Mouse (Mus musculus) forebrain, embryonic 16.5 days (tissue): ENCODE data around the gene Lcn12. TPM values are rescaled to one million over a fixed set of nuclear protein-coding genes. Genes with fewer than 3 reads are reported as not detected.

Source experiments
- ATAC-seq: fragments of 200-750 bp; cut with Nextera tagmentation; 2 replicates; pipeline ENCODE4 v1.8.0; 2017; ENCODE audit warnings: mild to moderate bottlenecking, moderate library complexity
- H3K27ac ChIP-seq: fragments of 300-500 bp; sonication (generic); 2 replicates; pipeline ENCODE4 v1.5.1; 2014; ENCODE audit warnings: low read length, control low read depth
- H3K27me3 ChIP-seq: fragments of 300-500 bp; sonication (generic); replicated peaks from 2 replicates; pipeline ENCODE4 v1.6.1; 2014; ENCODE audit warnings: low read length; ENCODE audit not compliant: control insufficient read depth, insufficient read depth
- H3K36me3 ChIP-seq: fragments of 300-500 bp; sonication (generic); 2 replicates; pipeline ENCODE4 v1.6.1; 2014; ENCODE audit not compliant: control insufficient read depth, insufficient read depth
- H3K4me1 ChIP-seq: fragments of 300-500 bp; sonication (generic); replicated peaks from 2 replicates; pipeline ENCODE4 v1.6.1; 2014; ENCODE audit warnings: low read length; ENCODE audit not compliant: control insufficient read depth, insufficient read depth
- H3K4me2 ChIP-seq: fragments of 300-500 bp; sonication (generic); 2 replicates; pipeline ENCODE4 v1.6.1; 2014; ENCODE audit warnings: mild to moderate bottlenecking, low read length, control low read depth
- H3K4me3 ChIP-seq: fragments of 300-500 bp; sonication (generic); replicated peaks from 2 replicates; pipeline ENCODE4 v1.5.1; 2014; ENCODE audit warnings: mild to moderate bottlenecking, low read length, control low read depth
- H3K9ac ChIP-seq: fragments of 300-500 bp; sonication (generic); replicated peaks from 2 replicates; pipeline ENCODE4 v1.6.1; 2014; ENCODE audit warnings: low read depth, low read length, control low read depth
- H3K9me3 ChIP-seq: fragments of 300-500 bp; sonication (generic); 2 replicates; pipeline ENCODE4 v1.6.1; 2016; ENCODE audit warnings: low read length; ENCODE audit not compliant: control insufficient read depth
- WGBS: fragments of 180-500 bp; shearing (Covaris S2); extraction: QIAGEN DNeasy Blood & Tissue Kit; methylation state at CpG from one replicate; pipeline ENCODE4 v1.1.7; 2014; 5-methylcytosine and 5-hydroxymethylcytosine counted together
- polyA plus RNA-seq: library from polyadenylated mRNA; unstranded; fragments of >200 nt; fragmentation: Nextera tagmentation; extraction: Ambion mirVana; gene quantifications from 2 replicates; pipeline ENCODE4 v1.2.1, GENCODE M21; 2015

Lcn12 gene
- polyA plus RNA-seq, 1 experiment from 2014 or later, result not detected

GRCm38 (mm10) chr2:25498622-25499478 is 5.1 kb upstream of the Lcn12 start:
- no peak for ATAC-seq
- H3K9ac ChIP-seq, result no peak overlapping the region
- H3K4me1 ChIP-seq, result peaks cover 13% of the 10 kb centered on the region
- H3K27me3 ChIP-seq, result no peaks in the 10 kb centered on the region
- no peak overlapping the region for H3K4me2 ChIP-seq
- no peak overlapping the region for H3K4me3 ChIP-seq
- H3K36me3 ChIP-seq, result peaks cover 2% of the 10 kb centered on the region; the same call in 1 of the 2 replicates
- no peak overlapping the region for H3K27ac ChIP-seq
- 71% methylated on average over 15 of the region's 15 CpGs for WGBS
- no peaks in the 10 kb centered on the region for H3K9me3 ChIP-seq

GRCm38 (mm10) chr2:25497846-25498575 is 4.3 kb upstream of the Lcn12 start:
- no peak for ATAC-seq
- no peak overlapping the region for H3K27ac ChIP-seq
- no peaks in the 10 kb centered on the region for H3K9me3 ChIP-seq
- H3K4me2 ChIP-seq, result no peak overlapping the region
- WGBS, result 65% methylated on average over 6 of the region's 6 CpGs
- no peak overlapping the region for H3K4me3 ChIP-seq
- peaks cover 13% of the 10 kb centered on the region for H3K4me1 ChIP-seq
- no peaks in the 10 kb centered on the region for H3K27me3 ChIP-seq
- H3K36me3 ChIP-seq, result no peaks in the 10 kb centered on the region
- no peak overlapping the region for H3K9ac ChIP-seq

- ATAC-seq, result no peak
- H3K4me3 ChIP-seq, result no peak overlapping the region
- no peaks in the 10 kb centered on the region for H3K9me3 ChIP-seq
- H3K4me2 ChIP-seq, result no peak overlapping the region
- H3K27ac ChIP-seq, result no peak overlapping the region
- no peak overlapping the region for H3K9ac ChIP-seq
- H3K36me3 ChIP-seq, result no peaks in the 10 kb centered on the region
- no peaks in the 10 kb centered on the region for H3K27me3 ChIP-seq
- 45% methylated on average over 4 of the region's 4 CpGs for WGBS
- H3K4me1 ChIP-seq, result peaks cover 6% of the 10 kb centered on the region
These were observed 2.8 kb upstream of the Lcn12 start for GRCm38 (mm10) chr2:25496462-25496861.

- no peak for ATAC-seq
- Histone ChIP-seq H3K4me1 (no peaks in the 10 kb centered on the region), H3K4me3 (no peak overlapping the region), H3K4me2 (no peak overlapping the region), H3K36me3 (no peaks in the 10 kb centered on the region), H3K27me3 (no peaks in the 10 kb centered on the region), H3K9ac (no peak overlapping the region), H3K9me3 (no peaks in the 10 kb centered on the region), H3K27ac (no peak overlapping the region)
- 79% methylated on average over 5 of the region's 5 CpGs for WGBS
These were observed 723 bp downstream of the Lcn12 start for GRCm38 (mm10) chr2:25492988-25493387.

GRCm38 (mm10) chr2:25488671-25489068 is 5.0 kb downstream of the Lcn12 start:
- no peaks in the 10 kb centered on the region for H3K27me3 ChIP-seq
- no peak overlapping the region for H3K4me3 ChIP-seq
- H3K27ac ChIP-seq, result no peak overlapping the region
- no peak overlapping the region for H3K4me2 ChIP-seq
- H3K9me3 ChIP-seq, result no peaks in the 10 kb centered on the region
- no peaks in the 10 kb centered on the region for H3K36me3 ChIP-seq
- whole genome bisulfite sequencing, result 87% methylated on average over 7 of the region's 7 CpGs
- H3K4me1 ChIP-seq, result no peaks in the 10 kb centered on the region
- ATAC-seq, result no peak
- H3K9ac ChIP-seq, result no peak overlapping the region

GRCm38 (mm10) chr2:25487965-25488670 is 5.6 kb downstream of the Lcn12 start:
- WGBS, result 83% methylated on average over 6 of the region's 6 CpGs
- Histone ChIP-seq H3K36me3 (no peaks in the 10 kb centered on the region), H3K27me3 (no peaks in the 10 kb centered on the region), H3K9me3 (no peaks in the 10 kb centered on the region), H3K4me3 (no peak overlapping the region), H3K9ac (no peak overlapping the region), H3K27ac (no peak overlapping the region), H3K4me2 (no peak overlapping the region), H3K4me1 (no peaks in the 10 kb centered on the region)
- no peak for ATAC-seq

- Histone ChIP-seq H3K4me2 (no peak overlapping the region), H3K4me3 (no peak overlapping the region), H3K36me3 (no peaks in the 10 kb centered on the region), H3K27ac (no peak overlapping the region), H3K27me3 (no peaks in the 10 kb centered on the region), H3K4me1 (no peaks in the 10 kb centered on the region), H3K9ac (no peak overlapping the region), H3K9me3 (no peaks in the 10 kb centered on the region)
- 66% methylated on average over 11 of the region's 11 CpGs for WGBS
- no peak for ATAC-seq
These were observed 8.6 kb downstream of the Lcn12 start for GRCm38 (mm10) chr2:25484901-25485647.

- WGBS, result 23% methylated on average over 7 of the region's 7 CpGs
- Histone ChIP-seq H3K4me1 (no peaks in the 10 kb centered on the region), H3K4me2 (no peak overlapping the region)
These were observed 10.7 kb downstream of the Lcn12 start for GRCm38 (mm10) chr2:25482969-25483368.

More at GRCm38 (mm10) chr2:25482969-25483368, 10.7 kb downstream of the Lcn12 start:
- H3K27me3 ChIP-seq, result no peaks in the 10 kb centered on the region
- no peak overlapping the region for H3K27ac ChIP-seq
- no peaks in the 10 kb centered on the region for H3K9me3 ChIP-seq
- H3K4me3 ChIP-seq, result no peak overlapping the region
- ATAC-seq, result no peak
- no peaks in the 10 kb centered on the region for H3K36me3 ChIP-seq
- no peak overlapping the region for H3K9ac ChIP-seq
